Mouse (Mus musculus): Measurements from ENCODE around the gene Draxin.
A peak's percentile ranks its signal among the peaks of the same experiment; 100 is the strongest.

The Draxin gene

DNA sequence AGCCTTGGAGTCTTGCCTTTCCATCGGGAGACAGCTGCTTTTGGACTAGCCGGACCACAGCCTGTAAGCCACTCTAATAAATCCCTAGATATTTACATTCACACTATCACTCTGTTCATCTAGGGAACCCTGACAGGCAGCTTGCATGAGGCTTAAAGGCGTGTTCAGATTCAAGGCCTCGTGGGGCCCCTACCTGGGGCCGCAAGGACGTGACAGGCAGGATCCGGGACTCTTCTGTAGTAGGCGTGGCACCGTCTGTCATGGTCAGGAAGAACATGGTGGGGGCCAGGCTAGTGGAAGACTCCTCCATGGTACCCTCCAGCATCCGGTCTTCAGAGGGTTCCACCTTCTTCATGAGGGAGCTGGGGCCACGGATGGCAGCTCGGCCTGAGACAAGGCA lies 18.0 kb downstream of the Draxin start:
- no peak for DNase-seq

DNA sequence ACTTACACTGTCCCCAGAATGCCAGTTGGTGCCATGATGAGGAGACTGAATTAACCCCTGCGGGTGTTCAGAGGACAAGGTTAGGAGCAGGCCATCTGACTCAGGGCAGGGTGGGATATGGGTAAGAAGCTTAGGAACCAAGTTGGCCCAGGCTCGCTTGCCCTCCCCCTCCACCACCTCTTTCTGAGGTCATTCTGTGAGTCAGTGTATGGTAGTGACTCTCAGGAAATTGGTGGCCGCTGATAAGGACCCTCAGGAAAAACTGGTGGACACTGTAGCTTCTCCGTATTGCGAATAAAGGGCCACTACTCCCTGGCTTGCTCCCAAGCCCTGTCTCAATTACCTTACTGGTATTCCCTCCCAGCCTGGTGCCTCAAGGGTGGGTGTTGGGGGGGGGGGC lies 21.3 kb downstream of the Draxin start:
- DNase-seq: no peak

DNA sequence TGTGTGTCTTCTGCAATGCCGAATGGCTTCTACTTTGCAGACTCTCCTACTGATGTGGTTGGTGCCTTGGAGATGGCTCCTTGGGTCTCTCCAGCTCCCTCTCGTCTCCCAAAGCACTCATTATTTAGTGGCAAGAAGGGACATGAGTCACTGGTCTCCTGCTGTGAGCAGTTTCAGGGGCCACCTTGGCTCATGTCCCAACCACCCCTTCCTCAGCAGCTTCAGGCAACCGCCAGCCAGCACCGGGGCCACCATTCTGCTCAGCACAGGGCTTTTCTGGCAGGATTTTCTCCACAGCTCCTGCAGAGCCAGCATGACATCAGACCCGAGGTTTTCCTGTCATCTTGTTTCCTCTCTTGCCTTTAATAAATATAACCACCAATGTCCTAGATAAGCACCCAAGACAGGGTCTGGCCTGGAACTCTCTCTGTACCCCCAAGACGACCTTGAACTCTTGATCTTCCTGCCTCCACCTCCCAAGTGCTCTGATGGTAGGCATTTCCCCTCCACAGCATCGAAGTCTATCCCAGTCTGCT lies 21.9 kb downstream of the Draxin start:
- DNase-seq: no peak

GRCm38 (mm10) chr4:148107621-148108291 lies 22.7 kb downstream of the Draxin start:
- no peak for DNase-seq

GRCm38 (mm10) chr4:148104146-148104545 lies 26.4 kb downstream of the Draxin start:
- no peak for DNase-seq

DNA sequence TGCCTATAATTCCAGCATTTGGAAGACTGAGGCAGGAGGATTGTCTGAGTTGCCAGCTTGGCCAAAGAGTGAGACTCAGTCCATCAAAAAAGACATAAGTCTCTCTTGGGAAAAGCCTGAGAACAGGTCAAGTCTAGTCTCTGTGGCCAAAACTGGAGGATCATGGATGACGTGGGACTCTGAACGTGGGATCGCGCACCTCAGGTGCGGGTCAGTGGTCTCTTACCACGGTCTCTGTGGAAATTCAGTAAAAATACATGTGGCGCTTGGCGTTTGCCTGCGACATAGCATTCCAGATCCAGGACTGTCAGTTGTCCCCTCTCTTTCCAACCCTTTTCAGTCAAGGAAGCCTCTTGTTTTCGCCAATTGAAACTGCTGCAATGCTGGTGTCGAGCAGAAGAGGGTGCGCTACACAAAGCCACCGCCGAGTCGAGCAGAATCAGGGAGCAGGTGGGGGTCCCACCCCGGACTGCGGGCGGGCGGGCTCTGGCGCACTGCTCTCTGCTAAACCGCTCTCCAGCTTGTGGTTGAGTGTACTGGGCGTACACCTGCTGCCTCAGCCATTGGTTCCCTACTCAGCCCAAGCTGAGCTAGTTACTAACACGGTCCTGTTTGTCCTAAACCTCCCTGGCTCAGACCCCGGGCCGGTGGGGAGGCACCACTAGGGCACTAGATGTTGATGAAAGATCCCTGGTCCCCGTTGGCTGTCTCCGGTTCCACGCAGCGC lies 28.5 kb downstream of the Draxin start:
- DNase-seq: peak; percentile 51

DNA sequence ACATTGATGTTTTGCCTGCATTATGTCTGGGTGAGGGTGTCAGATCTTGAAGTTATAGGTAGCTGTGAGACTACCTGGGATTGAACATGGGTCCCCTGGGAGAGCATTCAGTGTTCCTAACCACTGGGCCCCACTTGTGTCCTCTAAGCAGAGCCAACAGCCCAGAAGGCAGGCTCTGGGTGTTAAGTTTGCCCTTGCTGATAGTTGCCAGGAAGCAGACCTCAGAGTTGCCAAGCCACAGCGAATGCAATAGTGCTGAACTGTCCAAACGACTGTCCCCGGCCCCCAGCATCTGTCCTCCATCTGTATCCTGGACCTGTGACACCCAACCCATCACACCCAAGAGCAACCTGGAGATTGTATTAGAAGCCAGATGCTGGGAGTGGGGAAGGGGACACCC lies 31.8 kb downstream of the Draxin start:
- DNase-seq: no peak

DNA sequence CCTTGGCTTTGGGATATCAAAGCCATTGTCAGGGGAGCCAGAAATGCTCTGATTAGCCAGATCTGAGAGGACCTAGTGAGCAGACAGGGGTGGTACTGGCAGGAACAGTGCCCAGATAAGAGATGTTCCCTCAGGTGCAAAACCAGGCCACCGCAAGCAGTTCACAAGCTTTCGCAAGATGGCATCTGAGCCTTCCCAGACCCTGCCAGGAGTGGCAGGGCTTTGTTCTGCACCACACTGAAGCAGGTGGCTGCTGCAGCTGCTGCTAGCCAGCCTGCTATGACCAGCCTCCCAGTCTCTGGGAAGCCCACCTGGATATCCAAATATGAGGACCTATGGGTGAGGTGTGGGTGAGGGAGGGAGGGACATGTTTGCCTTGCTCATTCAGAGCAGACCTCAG lies 32.6 kb downstream of the Draxin start:
- no peak for DNase-seq

DNA sequence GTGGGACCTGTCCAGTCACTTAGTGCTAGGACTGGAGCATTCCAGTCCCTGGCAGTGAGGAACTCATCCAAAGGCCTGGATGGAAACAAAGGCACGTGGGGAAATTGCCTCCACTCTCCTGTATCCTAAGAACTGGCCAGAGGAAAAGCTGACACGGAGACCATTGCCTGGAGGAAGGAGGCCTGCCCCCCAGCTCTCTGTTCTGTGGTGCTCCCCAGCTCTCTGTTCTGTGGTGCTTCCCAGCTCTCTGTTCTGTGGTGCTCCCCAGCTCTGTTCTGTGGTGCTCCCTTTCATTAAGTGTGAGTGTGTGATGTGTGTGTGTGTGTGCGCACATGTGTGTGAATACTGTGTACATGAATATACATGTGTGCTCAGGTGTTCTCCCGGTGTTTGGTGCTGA lies 35.4 kb downstream of the Draxin start:
- DNase-seq: no peak

- no peak for DNase-seq
Observed at GRCm38 (mm10) chr4:148094161-148094560, 36.3 kb downstream of the Draxin start.

- no peak for DNase-seq
Observed at GRCm38 (mm10) chr4:148092551-148093271, 37.8 kb downstream of the Draxin start.

DNA sequence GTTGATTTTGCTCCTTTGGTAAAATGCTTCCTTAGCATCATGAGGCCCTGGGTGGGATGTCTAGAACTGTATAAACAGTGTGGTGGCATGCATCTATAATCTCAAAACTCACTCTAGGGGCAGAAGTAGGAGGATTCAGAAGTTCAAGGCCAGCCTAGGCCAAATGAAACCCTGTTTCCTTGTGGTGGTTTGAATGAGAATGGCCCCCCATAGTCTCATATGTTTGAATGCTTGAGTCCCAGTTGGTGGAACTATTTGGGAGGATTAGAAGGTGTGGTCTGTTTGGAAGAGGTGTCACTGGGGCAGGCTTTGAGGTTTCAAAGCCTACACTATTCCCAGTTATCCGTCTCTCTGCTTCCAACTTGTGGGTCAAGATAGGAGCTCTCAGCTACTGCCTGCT lies 39.3 kb downstream of the Draxin start:
- no peak for DNase-seq

DNA sequence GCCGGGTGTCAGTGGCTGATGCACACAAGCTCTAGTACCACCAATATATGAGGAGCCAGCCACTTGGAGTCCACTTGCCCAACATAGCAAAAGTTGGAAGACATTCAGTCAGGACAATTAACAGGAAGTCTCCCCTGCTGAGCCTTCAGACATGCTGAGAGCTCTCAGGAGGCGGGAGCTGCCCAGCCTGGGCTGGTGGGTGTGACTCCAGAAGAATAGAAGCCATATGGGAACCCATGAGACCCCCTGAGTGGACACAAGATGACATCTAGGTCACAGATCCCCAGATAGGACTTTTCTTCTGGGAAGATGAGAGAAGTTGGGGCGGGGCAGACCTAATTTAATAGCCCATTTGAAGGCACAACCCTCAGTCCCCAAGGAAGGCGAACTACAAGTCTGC lies 41.3 kb downstream of the Draxin start:
- DNase-seq: no peak

DNA sequence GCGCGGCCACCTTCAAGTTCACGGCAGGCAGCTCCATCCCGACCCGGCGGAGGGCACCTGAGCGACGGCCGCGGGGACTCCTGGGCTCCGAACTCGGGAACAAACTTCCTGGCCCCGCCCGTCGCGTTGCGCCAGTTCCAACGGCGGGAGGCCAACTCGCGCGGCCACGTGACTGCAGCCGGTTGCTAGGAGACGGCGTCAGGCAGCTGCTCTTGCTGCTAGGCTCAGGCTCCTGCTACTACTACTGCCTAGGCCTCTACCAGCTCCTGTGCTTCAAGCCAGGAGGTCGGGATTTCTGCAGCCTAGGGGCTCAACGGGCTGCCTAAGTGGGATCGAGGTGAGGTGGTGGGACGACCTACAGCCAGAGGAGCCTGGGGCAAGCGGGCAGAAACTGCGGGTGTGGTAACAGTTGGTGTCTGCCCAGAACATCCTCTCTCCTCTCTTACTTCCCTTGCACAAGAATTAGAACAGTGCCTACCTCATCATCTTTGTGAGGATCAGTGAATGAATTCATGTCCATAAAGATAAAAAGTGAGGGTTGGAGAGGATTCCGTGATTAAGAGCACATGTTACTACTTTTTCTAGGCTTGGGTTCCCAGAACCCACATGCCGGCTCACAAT lies 42.5 kb downstream of the Draxin start, which contains the start of gene Agtrap:
Gene Agtrap, minus strand, starts transcription at position 125 of the 621 bp plus-strand sequence.
- peak; percentile 93 for DNase-seq

- DNase-seq: no peak
Observed at GRCm38 (mm10) chr4:148087091-148087906, 43.2 kb downstream of the Draxin start.

DNA sequence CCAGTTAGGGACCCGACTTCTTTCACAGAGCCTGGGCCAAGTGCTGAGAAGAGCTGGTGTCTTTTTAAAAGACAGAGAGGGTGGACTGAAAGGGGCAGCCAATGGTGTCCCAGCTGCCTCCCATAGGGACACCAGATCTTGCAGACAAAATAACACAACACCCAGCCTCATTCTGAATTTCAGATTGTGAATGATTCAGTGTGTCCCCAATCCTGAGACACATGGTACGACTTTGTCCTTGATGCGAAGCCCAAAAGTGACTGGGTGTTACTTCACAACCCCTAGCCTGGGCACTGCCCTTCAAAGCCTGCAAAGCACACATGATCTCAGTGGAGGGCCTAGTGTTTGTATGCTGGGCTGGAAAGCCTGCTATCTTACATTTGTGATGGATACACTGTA lies 44.6 kb downstream of the Draxin start:
- no peak for DNase-seq

DNA sequence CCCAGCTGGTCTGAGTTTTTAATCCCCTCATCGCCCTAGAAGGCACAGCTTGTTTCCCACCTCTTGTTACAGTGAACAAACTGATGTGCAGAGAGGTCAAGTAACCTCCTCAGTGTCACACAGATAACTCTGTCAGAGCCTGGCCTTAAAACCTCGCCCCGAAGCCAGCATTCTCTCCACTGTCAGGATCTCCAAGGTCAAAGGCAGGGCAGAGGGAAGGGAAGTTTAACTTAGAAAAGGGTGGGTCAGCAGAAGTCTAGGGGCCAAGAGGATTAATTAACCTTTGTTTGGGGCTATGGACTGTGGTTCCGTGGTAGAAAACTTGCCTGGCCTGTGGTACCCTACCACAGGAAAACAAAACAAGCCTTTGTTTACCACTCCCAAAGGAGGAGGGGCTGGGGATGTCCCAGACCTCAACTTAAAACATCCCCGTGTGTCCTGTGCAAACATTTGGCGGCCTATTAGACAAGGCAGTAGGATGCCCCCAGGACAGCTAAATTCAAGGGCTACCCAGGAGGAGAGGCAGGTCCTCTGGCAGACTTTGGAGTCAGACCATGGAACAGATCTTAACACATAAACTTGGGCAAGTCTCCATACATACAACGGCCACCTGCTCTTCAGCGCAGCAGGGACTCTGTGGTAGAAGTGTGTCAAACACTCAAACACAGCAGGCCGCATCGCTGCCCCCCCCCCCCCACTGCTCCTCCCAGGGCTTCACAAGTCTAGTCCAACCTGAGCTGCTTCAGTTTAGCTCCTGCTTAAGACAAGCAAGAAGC lies 45.2 kb downstream of the Draxin start:
- no peak for DNase-seq

- DNase-seq: peak; percentile 69
Observed at GRCm38 (mm10) chr4:148084261-148084714, 46.2 kb downstream of the Draxin start.

- peak; percentile 40 for DNase-seq
Observed at GRCm38 (mm10) chr4:148083176-148083899, 47.2 kb downstream of the Draxin start.

GRCm38 (mm10) chr4:148082257-148083044 lies 48.0 kb downstream of the Draxin start:
- peak; percentile 83 for DNase-seq

Measured in liver (tissue).